Mouse (Mus musculus) left cerebral cortex, postnatal 36 days (tissue): ENCODE measurements at regions not wholly inside any gene's neighbourhood (a gene's known extent, or its start where the extent isn't known, plus 50 kb on each side); places are given as distances from the start of the nearest gene placed in this dataset.

ENCODE experiments used
- DNase-seq, 2 experiments: peaks; one replicate each; pipeline ENCODE4 v3.0.0; 2021 to 2022; ENCODE audit warnings: low spot score in 2 of 2, mixed read lengths in 1 of 2
- intact Hi-C: fragments of 180-260 bp; cut with DNase I; formaldehyde crosslinking; loops from one replicate; pipeline ENCODE4 v1.15.1; 2025

GRCm38 (mm10) chr4:18169855-18170508 lies 1435.3 kb upstream of the Gm12353 start:
- no peak for DNase-seq
- intact Hi-C loops = no loop called here

DNA sequence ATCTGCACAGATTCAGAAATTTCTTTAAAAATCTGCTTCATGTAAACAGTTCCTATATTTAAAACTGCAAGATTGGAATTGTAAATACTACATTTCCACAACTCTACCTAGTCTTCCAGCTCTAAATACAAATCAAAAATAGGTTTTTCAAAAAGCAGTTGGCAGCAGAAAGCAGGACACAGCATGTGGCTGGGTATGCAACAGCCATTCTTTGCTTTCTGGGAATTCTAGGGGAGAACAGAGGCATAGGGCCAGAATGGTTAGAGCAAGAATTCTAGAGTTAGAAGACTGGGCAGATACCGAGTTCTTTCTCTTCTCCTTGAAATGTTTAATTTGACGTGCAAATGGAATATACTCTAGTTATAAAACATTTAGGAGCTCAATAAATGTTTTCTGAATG lies 1434.4 kb upstream of the Gm12353 start:
- intact Hi-C loops = no loop called here
- peak in 1 of 2 experiments; percentile 3 for DNase-seq

- no peak for DNase-seq
- intact Hi-C loops = no loop called here
These were observed 1424.3 kb upstream of the Gm12353 start for GRCm38 (mm10) chr4:18180870-18181447.
